Mouse (Mus musculus) spleen, adult 2 months (tissue): ENCODE measurements around the gene Wwox.

Experiments
- CTCF ChIP-seq: fragments of 200-500 bp; IDR thresholded peaks from 2 replicates; pipeline ENCODE4 v1.5.1; 2011; ENCODE audit warnings: mild to moderate bottlenecking, inconsistent platforms; ENCODE audit not compliant: insufficient read depth, insufficient read length, insufficient replicate concordance; ENCODE audit errors: extremely low read depth
- POLR2A ChIP-seq: fragments of 200-500 bp; IDR thresholded peaks from 2 replicates; pipeline ENCODE4 v1.6.1; 2011; ENCODE audit warnings: low read depth, low read length, inconsistent platforms

DNA sequence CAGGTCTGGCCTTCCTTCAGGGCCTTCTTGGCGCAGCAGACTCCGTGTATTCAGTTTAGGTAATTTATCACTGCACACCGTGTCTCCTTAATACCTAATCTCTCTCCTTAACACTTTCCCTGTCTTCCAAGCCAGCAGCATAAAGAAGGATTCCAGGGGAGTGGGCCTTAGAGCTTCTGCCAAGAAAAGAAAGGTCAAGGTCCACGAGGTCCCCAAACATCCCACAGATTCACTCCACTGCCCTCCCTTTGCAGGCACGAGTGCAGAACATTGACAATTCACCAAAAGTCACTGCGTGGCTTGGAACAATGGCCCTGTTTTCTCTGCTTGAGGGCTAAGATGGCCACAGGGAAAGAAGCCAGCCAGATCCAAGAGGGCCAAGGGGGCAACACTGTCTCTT lies 96.7 kb downstream of the Wwox start:
- TF ChIP-seq CTCF (no peak), POLR2A (no peak)
